Mouse (Mus musculus) frontal cortex, postnatal 25 days (tissue): ENCODE data around the gene Fam104a.
A peak's percentile ranks its signal among the peaks of the same experiment; 100 is the strongest.

Experiments used
- DNase-seq, 2 experiments: peaks; one replicate each; pipeline ENCODE4 v3.0.0; 2022; ENCODE audit warnings: low spot score in 2 of 2

Fam104a gene

GRCm38 (mm10) chr11:113703758-113704157, 19.8 kb upstream of the Fam104a start:
- peak; percentile 63 to 75 for DNase-seq

- DNase-seq, result no peak
Measured at GRCm38 (mm10) chr11:113699643-113700042, 15.7 kb upstream of the Fam104a start.

- DNase-seq, result no peak
Measured at GRCm38 (mm10) chr11:113698013-113698545, 14.1 kb upstream of the Fam104a start.

- DNase-seq, result no peak
Measured at GRCm38 (mm10) chr11:113697571-113697970, 13.6 kb upstream of the Fam104a start.

- DNase-seq, result no peak
Measured at GRCm38 (mm10) chr11:113691851-113692250, 7.9 kb upstream of the Fam104a start.

GRCm38 (mm10) chr11:113691318-113691717, 7.4 kb upstream of the Fam104a start:
- DNase-seq, result no peak

- DNase-seq, result no peak
Measured at GRCm38 (mm10) chr11:113690506-113690905, 6.6 kb upstream of the Fam104a start.

- no peak for DNase-seq
Measured at GRCm38 (mm10) chr11:113687031-113687430, 3.1 kb upstream of the Fam104a start.

GRCm38 (mm10) chr11:113684707-113685426, 912 bp upstream of the Fam104a start:
- DNase-seq, result no peak

- no peak for DNase-seq
Measured at GRCm38 (mm10) chr11:113683627-113683956, 363 bp downstream of the Fam104a start.

- no peak for DNase-seq
Measured at GRCm38 (mm10) chr11:113682897-113683626, 893 bp downstream of the Fam104a start.

GRCm38 (mm10) chr11:113681979-113682378, 2.0 kb downstream of the Fam104a start:
- DNase-seq, result no peak

GRCm38 (mm10) chr11:113680954-113681353, 3.0 kb downstream of the Fam104a start:
- DNase-seq, result no peak

- DNase-seq, result no peak
Measured at GRCm38 (mm10) chr11:113678373-113678772, 5.6 kb downstream of the Fam104a start.

- no peak for DNase-seq
Measured at GRCm38 (mm10) chr11:113677378-113677777, 6.6 kb downstream of the Fam104a start.

GRCm38 (mm10) chr11:113676847-113677246, 7.1 kb downstream of the Fam104a start:
- DNase-seq, result no peak

GRCm38 (mm10) chr11:113674595-113674994, 9.4 kb downstream of the Fam104a start:
- DNase-seq, result no peak

GRCm38 (mm10) chr11:113673614-113674013, 10.3 kb downstream of the Fam104a start:
- DNase-seq, result no peak

- no peak for DNase-seq
Measured at GRCm38 (mm10) chr11:113669711-113670110, 14.2 kb downstream of the Fam104a start.

- no peak for DNase-seq
Measured at GRCm38 (mm10) chr11:113668857-113669256, 15.1 kb downstream of the Fam104a start.

GRCm38 (mm10) chr11:113667704-113668103, 16.3 kb downstream of the Fam104a start:
- no peak for DNase-seq

GRCm38 (mm10) chr11:113667122-113667521, 16.8 kb downstream of the Fam104a start:
- no peak for DNase-seq

- no peak for DNase-seq
Measured at GRCm38 (mm10) chr11:113666648-113667047, 17.3 kb downstream of the Fam104a start.
